Mouse (Mus musculus) heart, postnatal 0 days (tissue): ENCODE results near the gene Hfm1. TPM values are rescaled to one million over a fixed set of nuclear protein-coding genes. Genes with fewer than 3 reads are reported as not detected.

Experiments
- ATAC-seq: fragments of 200-750 bp; cut with Nextera tagmentation; 2 replicates; pipeline ENCODE4 v1.8.0; 2017; ENCODE audit warnings: low read depth, moderate number of reproducible peaks, moderate library complexity; ENCODE audit not compliant: insufficient read depth
- DNase-seq: peaks from one replicate; pipeline ENCODE4 v3.0.0-alpha.2; 2016; ENCODE audit warnings: low spot score
- H3K27ac ChIP-seq: fragments of 300-500 bp; sonication (generic); 2 replicates; pipeline ENCODE4 v1.5.1; 2014; ENCODE audit warnings: low read depth, mild to moderate bottlenecking
- H3K27me3 ChIP-seq: fragments of 300-500 bp; sonication (generic); 2 replicates; pipeline ENCODE4 v1.6.1; 2014; ENCODE audit warnings: low read length, mixed read lengths; ENCODE audit not compliant: control insufficient read depth, insufficient read depth
- H3K36me3 ChIP-seq: fragments of 300-500 bp; sonication (generic); replicated peaks from 2 replicates; pipeline ENCODE4 v1.6.1; 2014; ENCODE audit warnings: low read length, mixed read lengths; ENCODE audit not compliant: control insufficient read depth, insufficient read depth
- H3K4me1 ChIP-seq: fragments of 300-500 bp; sonication (generic); 2 replicates; pipeline ENCODE4 v1.6.1; 2014; ENCODE audit warnings: antibody characterized with exemption; ENCODE audit not compliant: control insufficient read depth, insufficient read depth
- H3K4me2 ChIP-seq: fragments of 300-500 bp; sonication (generic); 2 replicates; pipeline ENCODE4 v1.6.1; 2014; ENCODE audit warnings: low read depth, mild to moderate bottlenecking, low read length, moderate library complexity
- H3K4me3 ChIP-seq: fragments of 300-500 bp; sonication (generic); 2 replicates; pipeline ENCODE4 v1.5.1; 2014; ENCODE audit warnings: low read depth, low read length
- H3K9ac ChIP-seq: fragments of 300-500 bp; sonication (generic); replicated peaks from 2 replicates; pipeline ENCODE4 v1.6.1; 2014; ENCODE audit warnings: low read depth, low read length, mixed read lengths
- H3K9me3 ChIP-seq: fragments of 300-500 bp; sonication (generic); replicated peaks from 2 replicates; pipeline ENCODE4 v1.6.1; 2016; ENCODE audit warnings: low read length; ENCODE audit not compliant: control insufficient read depth
- CTCF ChIP-seq: IDR thresholded peaks from 2 replicates; pipeline ENCODE4 v1.5.1; 2016; ENCODE audit warnings: antibody characterized with exemption, control low read depth, low read depth
- EP300 ChIP-seq: IDR thresholded peaks from 2 replicates; pipeline ENCODE4 v1.6.1; 2016; ENCODE audit warnings: antibody characterized with exemption, low read depth
- WGBS: fragments of 180-500 bp; shearing (Covaris S2); extraction: QIAGEN DNeasy Blood & Tissue Kit; methylation state at CpG from one replicate; pipeline ENCODE4 v1.1.7; 2014; 5-methylcytosine and 5-hydroxymethylcytosine counted together
- polyA plus RNA-seq: library from polyadenylated mRNA; unstranded; fragments of >200 nt; fragmentation: Nextera tagmentation; extraction: Ambion mirVana; gene quantifications from 2 replicates; pipeline ENCODE4 v1.2.1, GENCODE M21; 2015
- total RNA-seq: library from RNA; depleted of rRNA; stranded (reverse); fragments of >200 nt; gene quantifications from 2 replicates; pipeline ENCODE4 v1.2.3, GENCODE M21; 2014; ENCODE audit warnings: low replicate concordance; rRNA removed

The Hfm1 gene
- 0.50 TPM in 1 of 2 replicates, not detected in the other for total RNA-seq
- polyA plus RNA-seq = 0.23 and 0.25 TPM in 2 replicates

DNA sequence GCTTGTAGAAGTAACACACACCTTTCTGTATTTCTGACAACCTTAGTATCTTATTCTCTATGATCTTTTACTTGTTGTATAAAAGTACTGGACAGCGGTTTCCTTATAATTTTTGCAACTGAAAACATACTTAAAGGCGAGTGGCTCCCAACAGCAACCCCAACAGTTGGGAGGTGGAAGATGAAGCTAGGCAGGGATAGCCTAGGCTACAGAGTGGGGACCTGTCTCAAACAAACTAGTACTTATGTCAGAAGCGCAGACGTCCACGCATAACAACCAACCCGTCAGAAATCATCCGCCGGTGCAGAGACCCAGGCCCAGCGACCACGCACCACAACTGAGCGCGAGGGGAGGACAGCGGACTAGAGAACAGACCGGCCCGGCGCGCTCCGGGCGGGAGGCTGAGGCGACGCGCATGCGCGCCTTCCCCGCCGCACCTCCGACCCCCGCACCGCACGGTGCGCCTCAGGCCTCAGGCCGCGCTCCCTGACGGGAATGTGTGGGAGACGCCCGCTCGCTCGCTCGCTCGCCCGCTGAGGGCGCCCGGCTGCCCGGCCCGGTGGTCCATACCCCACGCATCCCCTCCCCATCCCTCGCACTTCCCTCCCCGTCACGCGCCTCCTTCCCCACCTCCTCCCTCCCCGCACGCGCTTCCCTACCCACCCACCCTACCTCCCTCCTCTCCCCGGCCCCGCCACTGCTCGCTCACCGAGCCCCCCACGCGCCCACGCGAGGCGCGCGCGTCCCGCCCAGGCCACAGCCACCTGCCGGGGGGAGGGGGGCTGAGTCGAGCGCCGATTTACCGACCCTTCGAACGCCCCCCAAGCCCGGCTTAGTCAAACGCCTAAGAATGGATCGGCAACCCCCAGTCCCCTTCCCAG is at the start of gene Hfm1:
Gene Hfm1, minus strand, starts transcription at position 834 of the 881 bp plus-strand sequence.
- H3K9me3 ChIP-seq = no peaks in the 10 kb centered on the region
- DNase-seq (peak; percentile 40), ATAC-seq (peak; percentile 73; the same call in 1 of the 2 replicates)
- TF ChIP-seq CTCF (no peak), EP300 (no peak)
- peak within 1 kb of the TSS; percentile 53 for H3K4me3 ChIP-seq
- H3K36me3 ChIP-seq = no peaks in the 10 kb centered on the region
- H3K4me2 ChIP-seq = peak within 1 kb of the TSS; percentile 93
- peak within 1 kb of the TSS; percentile 42 for H3K9ac ChIP-seq
- no peaks in the 10 kb centered on the region; the same call in 1 of the 2 replicates for H3K4me1 ChIP-seq
- no peaks in the 10 kb centered on the region for H3K27me3 ChIP-seq
- 1% methylated on average over 48 of the region's 76 CpGs for WGBS
- H3K27ac ChIP-seq = no peak within 1 kb of the TSS

DNA sequence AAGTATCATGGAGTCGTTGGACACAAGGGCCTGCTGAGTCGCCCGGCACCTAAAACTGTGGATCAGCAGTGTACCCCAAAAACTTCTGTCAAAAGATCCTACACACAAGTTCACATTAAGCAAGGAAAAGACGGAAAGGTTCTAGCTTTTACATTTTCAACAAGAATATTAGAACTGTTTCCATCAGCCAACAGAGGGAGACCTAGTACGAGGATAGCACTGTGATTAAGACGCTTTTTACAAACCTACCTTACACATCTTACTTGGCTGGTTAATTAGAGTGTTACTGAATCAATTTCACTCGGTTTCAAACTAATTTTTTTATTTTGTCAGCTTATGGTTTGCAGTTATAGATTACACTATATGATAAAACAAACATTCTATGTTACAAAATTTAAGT is 47.8 kb upstream of the Hfm1 start:
- Histone ChIP-seq H3K27ac (no peak overlapping the region), H3K36me3 (peaks cover 53% of the 10 kb centered on the region), H3K9ac (no peak overlapping the region), H3K4me1 (no peaks in the 10 kb centered on the region), H3K9me3 (no peaks in the 10 kb centered on the region), H3K27me3 (no peaks in the 10 kb centered on the region), H3K4me3 (no peak overlapping the region), H3K4me2 (no peak overlapping the region)
- TF ChIP-seq EP300 (no peak), CTCF (no peak)
- DNase-seq = no peak
- 80% methylated on average over 7 of the region's 7 CpGs for WGBS
- no peak for ATAC-seq

DNA sequence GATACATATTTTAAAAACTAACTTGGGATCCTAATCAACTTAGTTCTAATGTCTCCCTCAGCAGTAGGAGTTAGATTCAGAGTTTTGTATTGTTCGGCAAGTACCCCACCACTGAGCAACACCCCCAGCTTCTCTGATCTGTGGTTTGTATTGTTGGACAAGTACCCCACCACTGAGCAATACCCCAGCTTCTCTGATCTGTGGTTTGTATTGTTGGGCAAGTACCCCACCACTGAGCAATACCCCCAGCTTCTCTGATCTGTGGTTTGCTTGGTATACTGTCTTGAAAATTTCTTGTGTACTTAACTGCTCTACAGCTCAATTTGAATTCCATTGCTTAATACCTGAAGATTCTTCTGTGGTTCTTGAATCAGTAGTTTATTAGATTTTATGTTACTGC is 41.5 kb upstream of the Hfm1 start:
- TF ChIP-seq CTCF = no peak
- no peak for TF ChIP-seq EP300

DNA sequence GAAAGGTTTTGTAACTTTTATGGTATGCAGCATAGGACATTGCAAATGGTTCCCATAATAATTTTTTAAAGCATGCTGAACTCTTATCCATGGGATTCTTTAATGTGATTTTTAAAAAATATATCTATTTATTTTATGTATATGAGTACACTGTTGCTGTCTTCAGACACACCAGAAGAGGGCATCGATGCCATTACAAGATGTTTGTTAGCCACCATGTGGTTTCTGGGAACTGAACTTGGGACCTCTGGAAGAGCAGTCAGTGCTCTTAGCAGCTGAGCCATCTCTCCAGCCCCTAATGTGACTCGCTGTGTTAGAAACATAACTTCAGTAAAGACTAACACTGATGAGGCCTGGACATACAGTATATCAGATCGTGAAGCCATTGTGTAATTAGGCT is 40.3 kb upstream of the Hfm1 start:
- Histone ChIP-seq H3K27me3 (no peaks in the 10 kb centered on the region), H3K4me2 (no peak overlapping the region), H3K4me1 (peaks cover 3% of the 10 kb centered on the region; the same call in 1 of the 2 replicates), H3K27ac (no peak overlapping the region), H3K4me3 (no peak overlapping the region), H3K9ac (no peak overlapping the region), H3K9me3 (no peaks in the 10 kb centered on the region), H3K36me3 (peaks cover 7% of the 10 kb centered on the region)
- no peak for ATAC-seq
- no peak for DNase-seq
- WGBS = 84% methylated on average over 3 of the region's 3 CpGs
- no peak for TF ChIP-seq CTCF
- TF ChIP-seq EP300 = no peak

More for the DNA sequence above, 41.5 kb upstream of the Hfm1 start:
- no peak for DNase-seq
- Histone ChIP-seq H3K9me3 (no peaks in the 10 kb centered on the region), H3K27me3 (no peaks in the 10 kb centered on the region), H3K4me1 (peaks cover 3% of the 10 kb centered on the region; the same call in 1 of the 2 replicates), H3K27ac (no peak overlapping the region), H3K4me3 (no peak overlapping the region), H3K4me2 (no peak overlapping the region), H3K9ac (no peak overlapping the region), H3K36me3 (peaks cover 14% of the 10 kb centered on the region)
- 83% methylated on average over 1 of the region's 1 CpGs for WGBS
- no peak for ATAC-seq

GRCm38 (mm10) chr5:106964513-106965014 is 38.4 kb upstream of the Hfm1 start:
- DNase-seq = no peak
- Histone ChIP-seq H3K9me3 (0 out of 2 replicates have a peak, but pooled peaks cover 1% of the 10 kb centered on the region), H3K9ac (peak overlapping the region; percentile 48), H3K36me3 (peaks cover 7% of the 10 kb centered on the region), H3K4me1 (peaks cover 3% of the 10 kb centered on the region; the same call in 1 of the 2 replicates), H3K4me3 (peak overlapping the region; percentile 67), H3K27me3 (no peaks in the 10 kb centered on the region), H3K27ac (peak overlapping the region; percentile 25; the same call in 1 of the 2 replicates), H3K4me2 (peak overlapping the region; percentile 99)
- under 1% methylated on average over 41 of the region's 41 CpGs for WGBS
- TF ChIP-seq CTCF (no peak), EP300 (no peak)
- peak; percentile 88 for ATAC-seq
